Mouse (Mus musculus) ovary, postnatal 36 days (tissue): Measurements from ENCODE around the gene Myo1b.

Experiments
- DNase-seq: peaks from one replicate; pipeline ENCODE4 v3.0.0; 2022; ENCODE audit warnings: low spot score, mixed read lengths

Myo1b gene

DNA sequence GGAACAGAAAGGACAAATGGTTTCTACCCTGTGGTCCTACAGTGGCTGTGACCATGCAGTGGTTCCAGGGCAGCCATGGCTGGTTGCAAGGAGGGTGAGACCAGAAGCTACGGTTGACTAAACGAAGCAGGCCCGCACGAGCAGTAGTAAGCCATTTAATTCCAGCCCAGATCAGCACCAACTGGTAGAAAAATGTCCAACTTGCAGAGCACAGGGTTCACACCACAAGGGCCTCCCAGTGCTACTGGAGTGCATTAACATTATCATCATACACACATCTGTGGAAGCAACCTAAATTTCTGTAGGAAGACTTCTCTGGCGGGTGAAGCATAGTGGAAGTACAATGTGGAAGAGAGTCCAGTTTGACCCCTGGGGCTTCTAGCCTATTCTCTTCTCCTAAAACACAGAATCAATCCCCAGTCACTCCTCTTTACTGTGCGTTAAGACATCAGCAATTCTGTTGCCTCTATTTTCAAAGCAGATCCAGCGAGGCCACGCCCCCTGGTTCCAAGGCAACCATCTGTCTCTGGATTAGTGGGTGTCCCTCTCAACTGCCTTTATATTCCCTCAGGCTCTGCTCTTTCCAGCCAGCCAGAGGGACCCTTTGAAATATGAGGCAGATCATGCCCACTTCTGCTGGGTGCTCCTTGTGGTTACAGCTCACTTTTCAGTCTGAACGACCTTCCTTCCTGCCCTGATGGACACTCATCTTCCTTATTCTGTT, 120.1 kb downstream of the Myo1b start:
- DNase-seq: no peak

DNA sequence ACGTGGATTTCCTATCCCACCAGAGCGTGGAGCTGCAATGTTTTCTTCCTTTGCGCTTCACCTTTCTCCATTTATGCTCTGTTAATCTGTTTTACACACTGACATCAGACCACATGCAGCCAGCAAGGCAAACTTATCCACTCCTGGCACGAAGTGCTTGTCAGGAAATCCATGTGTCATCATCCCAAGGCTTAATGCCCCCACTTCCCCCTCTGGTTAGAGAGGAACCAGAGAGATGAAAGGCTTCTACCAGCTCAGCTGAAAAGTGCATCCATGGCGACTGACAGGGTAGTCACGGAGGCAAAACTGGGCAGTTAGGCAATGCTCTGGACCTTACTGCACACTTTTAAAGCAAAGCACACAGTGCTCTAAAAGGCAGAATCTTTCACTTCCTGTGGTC, 126.6 kb downstream of the Myo1b start:
- no peak for DNase-seq

GRCm38 (mm10) chr1:51782091-51782490, 133.8 kb downstream of the Myo1b start:
- DNase-seq: no peak

- no peak for DNase-seq
Measured at GRCm38 (mm10) chr1:51780357-51780756, 135.5 kb downstream of the Myo1b start.

GRCm38 (mm10) chr1:51778241-51778640, 137.6 kb downstream of the Myo1b start:
- no peak for DNase-seq

DNA sequence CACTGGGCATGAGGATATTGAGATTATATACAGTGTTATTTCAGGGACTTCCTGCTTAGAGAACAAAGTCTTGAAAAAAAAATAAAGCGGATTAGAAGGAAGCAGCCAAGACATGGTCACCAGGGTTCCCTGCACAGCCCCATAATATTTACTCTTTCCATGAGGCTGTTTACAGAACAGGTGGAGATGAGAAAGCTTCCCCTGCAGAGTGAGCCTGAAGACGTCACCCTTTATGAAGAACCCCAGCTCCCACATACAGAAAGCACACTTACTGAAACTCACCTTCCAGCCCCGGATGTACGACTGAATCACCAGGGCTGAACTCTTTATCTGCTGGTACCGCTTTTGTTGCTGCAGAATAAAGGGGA, 145.4 kb downstream of the Myo1b start:
- DNase-seq: no peak

- DNase-seq: no peak
Measured at GRCm38 (mm10) chr1:51769815-51770503, 145.9 kb downstream of the Myo1b start.

DNA sequence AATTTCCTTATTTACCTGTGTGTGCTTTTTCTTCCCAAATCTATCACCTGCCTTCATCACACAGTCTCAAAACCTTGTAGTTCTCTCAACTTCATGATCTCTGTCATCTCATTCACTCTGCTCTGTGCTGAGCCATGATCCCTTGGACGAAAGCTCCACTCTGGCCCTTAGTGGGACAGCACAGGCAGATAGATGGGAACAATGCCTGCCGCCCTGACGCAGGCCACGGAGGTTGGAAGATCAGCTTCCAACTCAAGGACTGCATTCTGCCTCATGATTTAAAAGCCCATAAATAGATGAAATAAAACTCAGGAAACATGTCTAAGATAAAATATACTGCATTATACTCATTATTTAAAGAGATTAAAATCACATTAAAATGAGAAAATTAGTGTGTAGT, 149.6 kb downstream of the Myo1b start:
- DNase-seq: no peak

DNA sequence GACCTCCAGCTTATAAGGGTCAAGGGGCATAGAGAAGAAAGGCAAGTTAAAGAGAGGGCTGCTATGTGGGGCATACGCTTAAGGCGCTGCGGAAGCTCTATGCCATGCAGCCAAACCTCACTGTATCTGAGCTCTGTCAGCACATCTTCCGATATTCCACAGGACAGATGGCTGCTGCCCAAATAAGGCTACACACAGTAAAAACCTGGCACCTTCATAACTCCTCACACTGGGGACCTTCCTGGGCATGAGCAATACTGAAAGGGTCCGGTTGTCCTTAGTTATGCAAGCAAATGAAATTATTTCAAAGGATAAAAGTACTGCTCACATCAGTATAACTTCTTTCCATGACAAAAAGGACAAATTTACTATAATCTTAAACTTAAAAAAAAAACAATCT, 150.7 kb downstream of the Myo1b start:
- DNase-seq: no peak

DNA sequence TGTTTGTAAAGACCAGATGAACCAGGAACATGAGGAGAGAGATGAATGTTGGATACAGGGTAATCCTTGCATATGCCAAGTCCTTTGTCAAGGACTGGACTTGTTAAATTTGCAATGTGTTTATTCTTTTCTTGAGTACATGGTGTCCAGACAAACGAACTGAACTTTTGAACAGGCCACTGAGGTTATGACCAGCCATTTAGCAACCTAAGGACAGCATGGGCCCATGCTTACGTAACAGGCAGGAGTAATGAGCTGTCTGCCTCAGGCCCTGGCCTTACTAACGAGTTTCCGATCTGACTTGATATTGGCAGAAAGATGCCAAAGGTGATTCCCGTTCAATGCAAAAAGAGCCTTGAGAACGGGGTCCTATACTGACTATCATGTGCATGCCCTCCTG, 156.2 kb downstream of the Myo1b start:
- no peak for DNase-seq

DNA sequence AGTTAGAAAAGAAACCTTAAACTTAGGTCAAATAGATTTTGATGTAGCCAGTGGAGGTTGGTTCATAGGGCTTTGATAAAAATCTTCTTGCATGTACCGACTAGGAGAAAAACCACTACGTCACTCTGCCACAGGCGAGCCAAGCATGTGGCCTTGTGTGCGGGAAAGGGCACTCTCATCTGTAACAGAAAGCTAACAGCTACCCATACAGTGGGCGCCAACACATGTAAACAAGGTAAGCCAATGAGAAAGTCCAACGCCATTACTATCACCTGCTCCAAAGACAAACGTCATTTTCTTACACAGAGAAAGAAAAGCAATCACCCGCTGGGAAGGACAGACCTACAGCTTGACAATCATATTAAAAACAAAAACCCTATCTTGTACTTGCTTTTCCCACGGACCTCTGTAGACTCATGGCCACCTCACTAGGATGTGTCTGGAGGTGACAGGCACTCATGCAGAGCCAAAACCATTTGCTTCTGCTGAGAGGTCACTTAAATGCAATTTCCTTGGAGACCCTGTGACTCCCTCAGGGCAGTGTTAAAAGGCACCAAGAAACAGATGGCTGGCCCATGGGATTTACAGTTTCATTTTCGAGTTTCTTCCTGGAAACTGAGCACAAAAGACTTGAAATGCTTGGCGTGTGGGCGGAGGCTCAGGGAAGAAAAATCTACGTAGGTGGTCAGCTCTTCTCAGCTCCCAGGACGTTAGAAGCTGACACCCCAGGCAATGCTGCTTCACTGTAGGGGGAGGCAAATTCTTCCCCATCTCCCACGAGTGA, 157.4 kb downstream of the Myo1b start:
- no peak for DNase-seq

GRCm38 (mm10) chr1:51753621-51754020, 162.2 kb downstream of the Myo1b start:
- DNase-seq: no peak

DNA sequence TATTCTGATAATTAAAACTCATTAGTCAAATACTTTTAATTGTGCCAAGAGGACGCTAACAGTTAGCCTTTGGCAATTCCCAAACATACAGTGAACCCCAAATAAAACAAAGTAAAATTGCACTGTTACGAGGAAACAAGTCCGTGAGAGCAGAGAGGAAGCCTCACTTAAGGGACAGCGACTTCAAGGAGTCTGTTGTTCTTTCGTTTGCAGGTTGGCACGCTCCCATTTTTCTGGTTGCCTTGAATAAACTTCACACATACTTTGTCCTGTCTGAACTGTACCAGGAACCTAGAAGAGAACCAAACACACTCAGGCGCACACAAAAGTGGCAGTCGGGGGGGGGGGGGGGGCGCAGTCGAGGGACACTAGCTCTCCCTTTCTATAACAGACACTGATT, 164.9 kb downstream of the Myo1b start:
- no peak for DNase-seq

DNA sequence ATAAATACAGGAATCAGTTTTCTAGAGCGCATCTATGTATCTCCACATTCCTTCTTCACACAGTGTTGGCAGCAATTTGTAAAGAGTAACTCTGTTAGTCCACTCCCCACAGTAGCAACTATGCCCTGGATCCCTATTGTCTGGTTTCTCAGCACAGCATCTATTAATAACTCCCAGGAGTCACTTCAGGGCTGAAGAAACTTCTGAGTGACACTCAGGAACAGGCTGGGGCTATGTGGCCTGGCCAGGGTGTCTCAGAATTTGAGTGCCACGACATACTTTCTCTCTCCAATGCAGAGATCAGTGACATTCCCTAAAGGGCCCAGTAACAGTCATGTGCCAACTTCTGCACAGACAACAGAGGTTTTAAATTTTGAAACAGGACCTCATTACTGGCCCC, 167.6 kb downstream of the Myo1b start:
- DNase-seq: no peak

DNA sequence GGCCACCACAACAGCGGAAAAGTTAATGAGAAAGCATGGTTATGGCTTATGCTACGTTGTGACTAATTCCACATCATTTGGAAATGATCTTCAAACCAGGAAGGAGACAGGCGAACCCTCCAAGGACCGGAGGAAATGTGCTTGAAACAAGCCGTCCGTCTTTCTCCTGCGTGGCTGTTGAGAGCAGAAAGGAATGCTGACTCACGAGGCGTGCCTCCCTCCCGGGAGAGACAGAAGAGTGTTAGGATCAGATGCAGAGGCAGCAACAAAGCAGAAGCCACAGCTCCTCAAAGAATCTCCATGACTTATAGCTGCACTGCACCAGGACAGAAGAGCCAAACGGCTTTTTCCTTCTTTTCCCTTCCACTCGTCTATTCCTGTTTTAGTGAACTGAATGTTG, 168.4 kb downstream of the Myo1b start:
- no peak for DNase-seq

DNA sequence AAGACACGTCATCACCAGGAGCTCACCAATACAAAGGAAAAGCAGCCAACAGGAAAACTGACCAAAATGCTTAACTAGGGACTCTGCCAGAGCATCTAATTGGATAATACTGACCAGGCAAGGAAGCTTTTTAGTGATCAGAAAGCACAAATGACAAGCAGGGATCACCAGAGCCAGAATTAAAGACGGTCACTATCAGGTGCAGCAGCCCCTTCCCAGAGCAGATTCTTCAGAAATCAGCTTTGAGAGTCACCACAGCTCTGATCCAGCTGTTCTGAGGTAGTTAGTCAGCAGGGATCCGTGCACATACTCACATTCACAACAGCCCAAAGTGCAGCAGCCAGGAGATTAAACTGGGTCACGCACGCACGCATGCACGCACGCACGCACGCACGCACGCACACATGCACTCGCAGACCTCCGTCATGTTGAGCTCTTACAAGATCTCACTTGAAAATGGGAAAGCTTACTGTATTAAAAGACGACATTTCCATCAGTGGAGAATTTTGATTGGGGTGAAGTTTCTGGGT, 169.1 kb downstream of the Myo1b start:
- no peak for DNase-seq

GRCm38 (mm10) chr1:51743756-51744425, 172.0 kb downstream of the Myo1b start:
- DNase-seq: no peak

- DNase-seq: no peak
Measured at GRCm38 (mm10) chr1:51742586-51742985, 173.3 kb downstream of the Myo1b start.

GRCm38 (mm10) chr1:51740626-51741231, 175.1 kb downstream of the Myo1b start:
- no peak for DNase-seq

DNA sequence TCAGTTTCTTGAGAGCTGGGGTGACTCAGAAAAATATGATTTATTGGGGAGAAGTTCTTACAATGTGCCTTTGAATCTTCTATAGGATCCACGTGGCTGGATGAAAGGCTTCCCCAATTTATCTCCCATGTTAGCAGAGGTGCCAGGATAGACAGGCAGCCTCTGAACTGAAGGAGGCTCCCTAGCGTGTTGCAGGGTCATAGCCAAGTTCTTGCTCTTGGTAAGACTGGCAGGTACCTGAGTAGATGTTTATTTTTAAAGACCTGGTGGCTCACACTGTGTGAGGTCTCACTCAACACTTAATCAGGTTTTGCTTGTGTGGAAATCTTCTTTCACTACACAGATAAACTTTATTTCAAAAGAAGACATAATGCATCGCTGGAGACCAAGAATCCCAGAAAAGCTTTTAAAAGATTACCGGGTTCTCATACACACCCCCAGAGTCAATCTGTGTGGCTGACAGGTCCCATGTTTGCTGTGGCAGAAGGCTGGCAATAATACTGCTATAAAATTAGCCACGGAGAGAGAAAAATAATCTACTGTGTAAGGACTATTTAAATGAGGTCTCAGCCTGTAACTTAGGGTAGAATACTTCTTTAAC, 176.5 kb downstream of the Myo1b start:
- no peak for DNase-seq

DNA sequence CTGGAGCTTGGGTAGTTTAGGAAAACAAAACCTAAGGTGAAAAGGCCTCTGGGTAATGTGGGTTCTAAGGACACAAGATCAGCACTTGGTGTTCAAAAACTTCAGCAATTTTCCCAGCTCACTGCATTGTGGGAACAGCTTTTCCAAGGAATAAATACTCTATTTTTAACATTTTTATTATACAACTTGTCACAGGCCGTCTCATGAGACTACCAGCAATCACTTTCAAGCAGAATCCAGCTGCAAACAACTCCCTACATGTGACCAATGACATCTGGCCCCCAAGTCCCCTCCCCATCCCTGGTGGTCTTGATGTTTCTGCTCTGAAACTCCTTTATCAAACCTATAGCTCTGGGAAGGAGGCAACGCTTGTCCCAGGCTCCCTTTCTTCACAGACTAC, 179.0 kb downstream of the Myo1b start:
- no peak for DNase-seq
